Mouse (Mus musculus) neural tube, embryonic 14.5 days (tissue): ENCODE data around the gene 1700001P01Rik. TPM values are rescaled to one million over a fixed set of nuclear protein-coding genes. Genes with fewer than 3 reads are reported as not detected.

Experiments used
- ATAC-seq: fragments of 200-750 bp; cut with Nextera tagmentation; 2 replicates; pipeline ENCODE4 v1.8.0; 2017; ENCODE audit warnings: low read depth, mild to moderate bottlenecking, moderate TSS enrichment, moderate library complexity
- H3K27ac ChIP-seq: fragments of 300-500 bp; sonication (generic); 2 replicates; pipeline ENCODE4 v1.5.1; 2014; ENCODE audit warnings: low read depth, mild to moderate bottlenecking, control low read depth, low read length, moderate library complexity, mixed read lengths
- H3K27me3 ChIP-seq: fragments of 300-500 bp; sonication (generic); 2 replicates; pipeline ENCODE4 v1.6.1; 2014; ENCODE audit warnings: low read length; ENCODE audit not compliant: control insufficient read depth, insufficient read depth
- H3K36me3 ChIP-seq: fragments of 300-500 bp; sonication (generic); 2 replicates; pipeline ENCODE4 v1.6.1; 2014; ENCODE audit warnings: low read length, mixed read lengths; ENCODE audit not compliant: control insufficient read depth, insufficient read depth
- H3K4me1 ChIP-seq: fragments of 300-500 bp; sonication (generic); 2 replicates; pipeline ENCODE4 v1.6.1; 2014; ENCODE audit warnings: low read length; ENCODE audit not compliant: control insufficient read depth, insufficient read depth
- H3K4me2 ChIP-seq: fragments of 300-500 bp; sonication (generic); 2 replicates; pipeline ENCODE4 v1.6.1; 2014; ENCODE audit warnings: mild to moderate bottlenecking, low read depth, low read length, control low read depth
- H3K4me3 ChIP-seq: fragments of 300-500 bp; sonication (generic); 2 replicates; pipeline ENCODE4 v1.5.1; 2014; ENCODE audit warnings: low read depth, low read length, control low read depth, mixed read lengths
- H3K9ac ChIP-seq: fragments of 300-500 bp; sonication (generic); replicated peaks from 2 replicates; pipeline ENCODE4 v1.6.1; 2014; ENCODE audit warnings: low read depth, mild to moderate bottlenecking, control low read depth, low read length, mixed read lengths
- H3K9me3 ChIP-seq: fragments of 300-500 bp; sonication (generic); 2 replicates; pipeline ENCODE4 v1.6.1; 2016; ENCODE audit warnings: low read length; ENCODE audit not compliant: control insufficient read depth
- WGBS: fragments of 180-500 bp; shearing (Covaris S2); extraction: QIAGEN DNeasy Blood & Tissue Kit; methylation state at CpG from one replicate; pipeline ENCODE4 v1.1.7; 2014; 5-methylcytosine and 5-hydroxymethylcytosine counted together
- polyA plus RNA-seq: library from polyadenylated mRNA; unstranded; fragments of >200 nt; fragmentation: Nextera tagmentation; extraction: Ambion mirVana; gene quantifications from 2 replicates; pipeline ENCODE4 v1.2.1, GENCODE M21; 2014

1700001P01Rik gene
- polyA plus RNA-seq, 1 experiment from 2014 or later = 0.36 TPM

DNA sequence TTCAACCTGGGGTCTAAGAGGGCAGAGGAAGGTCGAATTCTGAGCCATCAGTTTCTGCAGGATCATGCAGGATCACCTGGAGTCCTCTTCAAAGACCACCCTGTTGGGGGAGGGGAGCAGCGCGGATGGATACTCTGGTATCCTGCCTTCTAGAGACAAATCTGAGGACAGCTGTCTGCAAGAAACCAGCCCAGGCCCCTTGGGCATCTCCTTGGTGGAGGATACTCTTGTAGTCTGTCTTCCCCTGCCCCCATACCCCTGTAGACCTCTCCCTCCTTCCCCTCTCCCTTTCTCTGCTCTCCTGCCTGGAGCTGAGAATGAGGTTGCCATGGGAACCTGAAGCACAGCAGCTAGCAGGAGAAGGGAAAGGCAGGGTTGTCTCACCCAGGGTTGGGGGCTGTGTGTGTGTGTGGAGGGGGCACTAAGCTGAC is 36.8 kb upstream of the 1700001P01Rik start:
- no peaks in the 10 kb centered on the region for H3K27me3 ChIP-seq
- H3K4me2 ChIP-seq = peak overlapping the region; percentile 37; the same call in 1 of the 2 replicates
- 37% methylated on average over 3 of the region's 3 CpGs for WGBS
- H3K27ac ChIP-seq = peak overlapping the region; percentile 86
- H3K9ac ChIP-seq = peak overlapping the region; percentile 41
- H3K4me1 ChIP-seq = peaks cover 42% of the 10 kb centered on the region
- H3K9me3 ChIP-seq = no peaks in the 10 kb centered on the region
- peaks cover 35% of the 10 kb centered on the region for H3K36me3 ChIP-seq
- ATAC-seq = peak; percentile 83
- H3K4me3 ChIP-seq = no peak overlapping the region

DNA sequence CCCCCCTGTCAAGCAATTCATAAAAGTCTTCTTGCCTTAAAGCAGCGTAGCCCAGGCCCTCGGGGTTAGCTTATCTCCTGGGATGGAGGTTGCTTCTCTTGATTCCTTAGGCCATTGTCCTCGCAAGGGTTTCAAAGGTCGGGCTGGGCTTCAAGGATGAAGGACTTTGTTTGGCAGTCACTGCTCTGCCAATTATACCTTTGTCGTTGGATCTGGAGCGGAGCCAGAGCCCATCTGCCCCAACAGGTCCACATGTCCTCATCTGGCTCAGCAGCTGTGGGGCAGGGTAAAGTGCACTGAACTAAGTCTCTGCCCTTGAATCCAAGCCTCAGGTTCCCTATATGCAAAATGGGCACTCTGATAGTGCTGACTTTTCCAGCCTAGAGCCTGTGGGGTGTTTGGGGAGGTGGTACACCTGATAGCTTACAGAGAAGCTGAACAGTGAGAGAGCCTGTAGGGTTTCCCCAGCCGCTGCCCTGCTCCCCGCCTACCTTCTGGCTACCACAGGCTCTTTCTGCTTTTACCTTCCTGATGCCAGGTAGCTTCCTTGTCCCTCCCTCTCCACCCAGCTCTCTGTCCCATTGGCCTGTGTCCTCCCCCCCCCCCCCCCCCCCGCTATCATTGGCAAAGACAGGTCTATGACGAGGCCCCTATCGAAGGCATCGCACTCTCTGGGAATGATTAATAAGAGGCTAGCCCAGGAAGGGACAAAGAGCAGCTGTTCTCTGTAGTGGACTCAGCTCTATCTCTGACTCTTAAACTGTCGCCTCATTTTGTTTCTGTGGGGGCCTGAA is 36.0 kb upstream of the 1700001P01Rik start:
- no peak overlapping the region for H3K4me3 ChIP-seq
- peaks cover 35% of the 10 kb centered on the region for H3K36me3 ChIP-seq
- WGBS = 28% methylated on average over 12 of the region's 13 CpGs
- peaks cover 43% of the 10 kb centered on the region for H3K4me1 ChIP-seq
- H3K9ac ChIP-seq = peak overlapping the region; percentile 41; the same call in 1 of the 2 replicates
- peak overlapping the region; percentile 86 for H3K27ac ChIP-seq
- peak; percentile 45; the same call in 1 of the 2 replicates for ATAC-seq
- H3K27me3 ChIP-seq = no peaks in the 10 kb centered on the region
- no peaks in the 10 kb centered on the region for H3K9me3 ChIP-seq
- H3K4me2 ChIP-seq = peak overlapping the region; percentile 37; the same call in 1 of the 2 replicates

DNA sequence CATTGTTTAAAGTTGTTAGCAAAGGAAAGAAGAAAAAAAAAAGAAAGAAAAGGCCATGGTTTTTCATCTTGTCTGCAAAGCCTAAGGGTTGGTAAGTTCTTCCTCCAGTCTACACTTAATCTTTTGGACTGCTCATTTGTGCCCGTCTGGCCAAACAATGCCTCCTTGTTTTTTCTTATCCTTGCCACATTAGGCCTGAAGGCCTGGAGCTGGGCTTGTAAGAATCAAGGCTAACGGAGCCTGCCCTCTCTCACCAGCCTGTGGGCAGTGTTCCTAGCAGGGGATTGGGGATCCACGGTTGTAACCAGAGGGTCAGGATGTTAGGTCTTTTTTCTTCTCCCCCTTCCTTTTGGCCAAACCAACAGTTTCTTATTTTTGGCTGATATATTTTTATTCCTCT is 35.3 kb upstream of the 1700001P01Rik start:
- no peak overlapping the region for H3K9ac ChIP-seq
- H3K36me3 ChIP-seq = peaks cover 29% of the 10 kb centered on the region
- no peaks in the 10 kb centered on the region for H3K9me3 ChIP-seq
- H3K27ac ChIP-seq = no peak overlapping the region
- H3K4me2 ChIP-seq = no peak overlapping the region
- no peaks in the 10 kb centered on the region for H3K27me3 ChIP-seq
- H3K4me3 ChIP-seq = no peak overlapping the region
- 20% methylated on average over 3 of the region's 3 CpGs for WGBS
- no peak for ATAC-seq
- H3K4me1 ChIP-seq = peaks cover 51% of the 10 kb centered on the region

GRCm38 (mm10) chr11:97810356-97810755 is 34.6 kb upstream of the 1700001P01Rik start:
- Histone ChIP-seq H3K27ac (no peak overlapping the region), H3K9ac (no peak overlapping the region), H3K9me3 (no peaks in the 10 kb centered on the region), H3K4me3 (no peak overlapping the region), H3K4me2 (no peak overlapping the region), H3K27me3 (no peaks in the 10 kb centered on the region), H3K36me3 (peaks cover 24% of the 10 kb centered on the region), H3K4me1 (peaks cover 57% of the 10 kb centered on the region)
- 85% methylated on average over 7 of the region's 7 CpGs for WGBS
- no peak for ATAC-seq

GRCm38 (mm10) chr11:97809235-97810121 is 33.8 kb upstream of the 1700001P01Rik start:
- no peak overlapping the region for H3K27ac ChIP-seq
- H3K4me1 ChIP-seq = peaks cover 64% of the 10 kb centered on the region
- H3K9me3 ChIP-seq = no peaks in the 10 kb centered on the region
- WGBS = 71% methylated on average over 7 of the region's 7 CpGs
- ATAC-seq = no peak
- no peak overlapping the region for H3K4me3 ChIP-seq
- H3K36me3 ChIP-seq = peaks cover 20% of the 10 kb centered on the region
- no peak overlapping the region for H3K9ac ChIP-seq
- no peak overlapping the region for H3K4me2 ChIP-seq
- no peaks in the 10 kb centered on the region for H3K27me3 ChIP-seq

GRCm38 (mm10) chr11:97808621-97809234 is 33.0 kb upstream of the 1700001P01Rik start:
- no peak overlapping the region for H3K9ac ChIP-seq
- peak overlapping the region; percentile 22; the same call in 1 of the 2 replicates for H3K27ac ChIP-seq
- ATAC-seq = no peak
- WGBS = 44% methylated on average over 5 of the region's 5 CpGs
- no peak overlapping the region for H3K4me2 ChIP-seq
- H3K4me3 ChIP-seq = no peak overlapping the region
- peaks cover 20% of the 10 kb centered on the region for H3K36me3 ChIP-seq
- no peaks in the 10 kb centered on the region for H3K27me3 ChIP-seq
- H3K9me3 ChIP-seq = no peaks in the 10 kb centered on the region
- peaks cover 68% of the 10 kb centered on the region for H3K4me1 ChIP-seq

- Histone ChIP-seq H3K27me3 (no peaks in the 10 kb centered on the region), H3K4me2 (no peak overlapping the region), H3K9ac (no peak overlapping the region), H3K27ac (no peak overlapping the region), H3K36me3 (peaks cover 17% of the 10 kb centered on the region), H3K4me3 (no peak overlapping the region), H3K9me3 (no peaks in the 10 kb centered on the region), H3K4me1 (peaks cover 65% of the 10 kb centered on the region)
- no peak for ATAC-seq
- WGBS = 56% methylated on average over 2 of the region's 2 CpGs
Measured at GRCm38 (mm10) chr11:97808093-97808492, 32.4 kb upstream of the 1700001P01Rik start.

- Histone ChIP-seq H3K4me3 (no peak overlapping the region), H3K9me3 (no peaks in the 10 kb centered on the region), H3K4me2 (no peak overlapping the region), H3K27me3 (no peaks in the 10 kb centered on the region), H3K36me3 (peaks cover 17% of the 10 kb centered on the region), H3K27ac (no peak overlapping the region), H3K9ac (no peak overlapping the region), H3K4me1 (peaks cover 61% of the 10 kb centered on the region)
- 54% methylated on average over 6 of the region's 6 CpGs for WGBS
- no peak for ATAC-seq
Measured at GRCm38 (mm10) chr11:97807626-97808025, 31.9 kb upstream of the 1700001P01Rik start.
